Mouse (Mus musculus): ENCODE data around the gene Gpc1. TPM values are rescaled to one million over a fixed set of nuclear protein-coding genes. Genes with fewer than 3 reads are reported as not detected.

Gene Gpc1
- total RNA-seq, 2 experiments from 2014 or later: 78.7 to 81.8 TPM

Small RNA genes lying within 50 kb of the gene (microRNA-seq; reads per million reads assigned to microRNA genes)
- gene Mir149: 11,590 reads per million, percentile 96 among the genes with 10 or more reads in this experiment

Other genes starting within 250 kb of the Gpc1 start
- gene Olfr1412, start 245.9 kb upstream of the Gpc1 start, total RNA-seq (2021): not detected
- gene Olfr1411, start 237.2 kb upstream of the Gpc1 start, total RNA-seq (2021): not detected
- gene Olfr1410, start 225.9 kb upstream of the Gpc1 start, total RNA-seq (2021): not detected
- gene Olfr12, start 213.9 kb upstream of the Gpc1 start, total RNA-seq (2021): not detected
- gene Cops9, start 189.7 kb upstream of the Gpc1 start, total RNA-seq (2021): 100 to 1,000 TPM; 233 to 246 TPM
- gene Otos, start 182.8 kb upstream of the Gpc1 start, total RNA-seq (2021): not detected
- under 1 TPM; 0.32 to 0.45 TPM for gene Ankmy1, start 71.3 kb downstream of the Gpc1 start, total RNA-seq (2021)
- 10 to 100 TPM; 15.3 to 15.7 TPM for gene Dusp28, start 75.3 kb downstream of the Gpc1 start, total RNA-seq (2021)
- gene Rnpepl1, start 79.1 kb downstream of the Gpc1 start, total RNA-seq (2021): 10 to 100 TPM; 33.4 to 36.4 TPM
- 10 to 100 TPM; 38.3 to 40.0 TPM for gene Capn10, start 102.7 kb downstream of the Gpc1 start, total RNA-seq (2021)
- under 1 TPM in 1 of 2 experiments, not detected in 1; 0.77 TPM for gene Gpr35, start 119.2 kb downstream of the Gpc1 start, total RNA-seq (2021)
- not detected for gene Aqp12, start 174.7 kb downstream of the Gpc1 start, total RNA-seq (2021)

Data from left cerebral cortex, postnatal 36 days (tissue).